Mouse (Mus musculus) midbrain, embryonic 12.5 days (tissue): ENCODE data around the gene Phf8. TPM values are rescaled to one million over a fixed set of nuclear protein-coding genes. Genes with fewer than 3 reads are reported as not detected.

Source experiments
- ATAC-seq: fragments of 200-750 bp; cut with Nextera tagmentation; 2 replicates; pipeline ENCODE4 v1.8.0; 2017; ENCODE audit warnings: low read depth, moderate TSS enrichment, moderate library complexity; ENCODE audit not compliant: low FRiP score
- H3K27ac ChIP-seq: fragments of 300-500 bp; sonication (generic); replicated peaks from 2 replicates; pipeline ENCODE4 v1.5.1; 2016; ENCODE audit warnings: mild to moderate bottlenecking
- H3K27me3 ChIP-seq: fragments of 300-500 bp; sonication (generic); 2 replicates; pipeline ENCODE4 v1.6.1; 2016; ENCODE audit warnings: mild to moderate bottlenecking
- H3K36me3 ChIP-seq: fragments of 300-500 bp; sonication (generic); 2 replicates; pipeline ENCODE4 v1.6.1; 2016
- H3K4me1 ChIP-seq: fragments of 300-500 bp; sonication (generic); 2 replicates; pipeline ENCODE4 v1.6.1; 2016
- H3K4me2 ChIP-seq: fragments of 300-500 bp; sonication (generic); replicated peaks from 2 replicates; pipeline ENCODE4 v1.6.1; 2016; ENCODE audit warnings: mild to moderate bottlenecking, moderate library complexity
- H3K4me3 ChIP-seq: fragments of 300-500 bp; sonication (generic); 2 replicates; pipeline ENCODE4 v1.5.1; 2016; ENCODE audit warnings: mild to moderate bottlenecking
- H3K9ac ChIP-seq: fragments of 300-500 bp; sonication (generic); replicated peaks from 2 replicates; pipeline ENCODE4 v1.6.1; 2016; ENCODE audit warnings: mild to moderate bottlenecking, moderate library complexity
- H3K9me3 ChIP-seq: fragments of 300-500 bp; sonication (generic); 2 replicates; pipeline ENCODE4 v1.6.1; 2016; ENCODE audit warnings: mild to moderate bottlenecking
- WGBS: fragments of 180-500 bp; shearing (Covaris S2); methylation state at CpG from one replicate; pipeline ENCODE4 v1.1.7; 2016; 5-methylcytosine and 5-hydroxymethylcytosine counted together
- polyA plus RNA-seq: library from polyadenylated mRNA; unstranded; fragments of >200 nt; fragmentation: Nextera tagmentation; extraction: Ambion mirVana; gene quantifications from 2 replicates; pipeline ENCODE4 v1.2.1, GENCODE M21; 2016

Phf8 gene
- polyA plus RNA-seq, 1 experiment from 2014 or later, result 30.4 TPM

DNA sequence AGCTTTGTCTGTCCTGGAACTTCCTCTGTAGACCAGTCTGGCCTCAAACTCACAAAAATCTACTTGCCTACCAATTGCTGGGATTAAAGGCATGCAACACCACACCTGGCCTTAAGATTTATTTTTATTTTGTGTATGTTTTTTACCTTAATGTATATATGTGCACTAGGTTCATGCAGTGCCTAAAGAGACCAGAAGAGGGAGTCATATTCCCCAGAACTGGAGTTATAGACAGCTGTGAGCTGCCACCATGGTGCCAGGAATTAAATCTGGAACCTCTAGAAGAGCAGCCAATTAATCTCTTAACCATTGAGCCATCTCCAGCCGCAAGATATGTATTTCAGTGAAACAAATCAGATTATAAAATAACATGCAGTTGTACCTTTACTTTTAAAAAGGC is 54.7 kb downstream of the Phf8 start:
- Histone ChIP-seq H3K9ac (no peak overlapping the region), H3K36me3 (peaks cover 10% of the 10 kb centered on the region; the same call in 1 of the 2 replicates), H3K9me3 (no peaks in the 10 kb centered on the region), H3K4me3 (no peak overlapping the region), H3K4me2 (no peak overlapping the region), H3K4me1 (no peaks in the 10 kb centered on the region), H3K27ac (no peak overlapping the region), H3K27me3 (no peaks in the 10 kb centered on the region)
- ATAC-seq, result no peak
- WGBS, result 100% methylated on average over 1 of the region's 1 CpGs

DNA sequence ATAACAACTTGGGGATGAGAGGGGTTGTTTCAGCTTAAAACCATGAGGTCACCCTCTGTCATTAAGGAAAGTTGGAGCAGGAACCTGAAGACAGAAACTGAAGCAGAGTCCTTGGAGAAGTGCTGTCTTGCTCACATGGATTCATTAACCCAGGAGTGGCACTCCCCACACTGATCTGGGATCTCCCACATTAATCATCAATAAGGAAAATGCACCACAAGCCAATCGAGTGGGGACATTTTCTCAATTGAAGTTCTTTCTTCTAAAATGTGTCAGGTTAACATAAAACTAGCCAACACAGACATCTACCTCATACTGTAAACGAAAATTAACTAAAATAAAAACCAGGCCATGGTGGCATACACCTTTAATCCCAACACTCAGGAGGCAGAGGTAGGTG is 122.9 kb downstream of the Phf8 start:
- no peak overlapping the region for H3K27ac ChIP-seq
- WGBS, result 76% methylated on average over 2 of the region's 2 CpGs
- no peak overlapping the region for H3K9ac ChIP-seq
- H3K27me3 ChIP-seq, result peaks cover 4% of the 10 kb centered on the region
- ATAC-seq, result no peak
- H3K9me3 ChIP-seq, result no peaks in the 10 kb centered on the region
- no peaks in the 10 kb centered on the region for H3K36me3 ChIP-seq
- no peak overlapping the region for H3K4me2 ChIP-seq
- H3K4me1 ChIP-seq, result no peaks in the 10 kb centered on the region
- H3K4me3 ChIP-seq, result no peak overlapping the region

DNA sequence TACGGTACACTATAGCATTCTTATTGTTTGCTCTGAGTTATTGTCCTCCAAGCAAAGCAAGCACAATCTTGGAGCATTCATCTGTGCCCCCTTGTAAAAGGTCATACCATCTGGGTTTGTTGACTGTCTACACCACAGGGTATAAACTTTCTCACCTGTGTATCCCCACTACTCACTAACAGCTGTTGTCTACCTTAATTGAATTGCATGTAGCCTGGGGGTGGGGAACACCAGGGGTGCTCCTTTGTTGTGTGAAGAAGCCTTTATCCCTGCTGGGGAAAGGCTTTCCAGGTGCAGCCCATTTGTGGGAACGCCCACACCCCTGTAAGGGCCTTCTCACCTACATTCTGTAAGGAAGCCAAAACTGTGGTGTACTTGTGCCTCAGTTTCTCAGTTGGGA is 133.3 kb downstream of the Phf8 start:
- H3K27me3 ChIP-seq, result no peaks in the 10 kb centered on the region
- no peak for ATAC-seq
- H3K4me2 ChIP-seq, result no peak overlapping the region
- H3K4me1 ChIP-seq, result no peaks in the 10 kb centered on the region
- WGBS, result 62% methylated on average over 2 of the region's 2 CpGs
- no peak overlapping the region for H3K9ac ChIP-seq
- H3K4me3 ChIP-seq, result no peak overlapping the region
- H3K27ac ChIP-seq, result no peak overlapping the region
- no peaks in the 10 kb centered on the region for H3K36me3 ChIP-seq
- H3K9me3 ChIP-seq, result no peaks in the 10 kb centered on the region

- no peak overlapping the region for H3K4me3 ChIP-seq
- 87% methylated on average over 5 of the region's 5 CpGs for whole genome bisulfite sequencing
- H3K27me3 ChIP-seq, result no peaks in the 10 kb centered on the region
- H3K27ac ChIP-seq, result no peak overlapping the region
- no peaks in the 10 kb centered on the region for H3K9me3 ChIP-seq
- H3K9ac ChIP-seq, result no peak overlapping the region
- H3K4me1 ChIP-seq, result no peaks in the 10 kb centered on the region
- no peak for ATAC-seq
- no peaks in the 10 kb centered on the region for H3K36me3 ChIP-seq
- no peak overlapping the region for H3K4me2 ChIP-seq
Observed at GRCm38 (mm10) chrX:151674492-151675171, 154.2 kb downstream of the Phf8 start.

Other genes starting within 250 kb of the Phf8 start
- 4.6 and 5.5 TPM in 2 replicates for gene Fam120c, start 176.5 kb upstream of the Phf8 start, polyA plus RNA-seq